Mouse (Mus musculus) intestine, embryonic 16.5 days (tissue): ENCODE measurements around the gene Rnf10. TPM values are rescaled to one million over a fixed set of nuclear protein-coding genes. Genes with fewer than 3 reads are reported as not detected.

Experiments
- ATAC-seq: fragments of 200-750 bp; cut with Nextera tagmentation; 2 replicates; pipeline ENCODE4 v1.8.0; 2017; ENCODE audit warnings: moderate TSS enrichment, moderate library complexity
- H3K27ac ChIP-seq: fragments of 300-500 bp; sonication (generic); 2 replicates; pipeline ENCODE4 v1.5.1; 2014; ENCODE audit warnings: mild to moderate bottlenecking, low read length
- H3K27me3 ChIP-seq: fragments of 300-500 bp; sonication (generic); replicated peaks from 2 replicates; pipeline ENCODE4 v1.6.1; 2014; ENCODE audit warnings: low read length, control low read depth, mixed read lengths; ENCODE audit not compliant: control insufficient read depth, insufficient read depth
- H3K36me3 ChIP-seq: fragments of 300-500 bp; sonication (generic); 2 replicates; pipeline ENCODE4 v1.6.1; 2014; ENCODE audit warnings: low read length, control low read depth; ENCODE audit not compliant: control insufficient read depth, insufficient read depth
- H3K4me1 ChIP-seq: fragments of 300-500 bp; sonication (generic); 2 replicates; pipeline ENCODE4 v1.6.1; 2014; ENCODE audit warnings: low read length, control low read depth, mixed read lengths; ENCODE audit not compliant: control insufficient read depth, insufficient read depth
- H3K4me2 ChIP-seq: fragments of 300-500 bp; sonication (generic); 2 replicates; pipeline ENCODE4 v1.6.1; 2014; ENCODE audit warnings: low read depth, low read length, control low read depth
- H3K4me3 ChIP-seq: fragments of 300-500 bp; sonication (generic); 2 replicates; pipeline ENCODE4 v1.5.1; 2014; ENCODE audit warnings: mild to moderate bottlenecking, low read length
- H3K9ac ChIP-seq: fragments of 300-500 bp; sonication (generic); 2 replicates; pipeline ENCODE4 v1.6.1; 2014; ENCODE audit warnings: low read depth, low read length
- H3K9me3 ChIP-seq: fragments of 300-500 bp; sonication (generic); 2 replicates; pipeline ENCODE4 v1.6.1; 2016; ENCODE audit warnings: low read length, control low read depth; ENCODE audit not compliant: control insufficient read depth
- WGBS: fragments of 180-500 bp; shearing (Covaris S2); extraction: QIAGEN DNeasy Blood & Tissue Kit; methylation state at CpG from one replicate; pipeline ENCODE4 v1.1.7; 2014; 5-methylcytosine and 5-hydroxymethylcytosine counted together
- polyA plus RNA-seq: library from polyadenylated mRNA; unstranded; fragments of >200 nt; fragmentation: Nextera tagmentation; extraction: Ambion mirVana; gene quantifications from 2 replicates; pipeline ENCODE4 v1.2.1, GENCODE M21; 2015

The Rnf10 gene
- polyA plus RNA-seq, 1 experiment from 2014 or later = 90.4 TPM

DNA sequence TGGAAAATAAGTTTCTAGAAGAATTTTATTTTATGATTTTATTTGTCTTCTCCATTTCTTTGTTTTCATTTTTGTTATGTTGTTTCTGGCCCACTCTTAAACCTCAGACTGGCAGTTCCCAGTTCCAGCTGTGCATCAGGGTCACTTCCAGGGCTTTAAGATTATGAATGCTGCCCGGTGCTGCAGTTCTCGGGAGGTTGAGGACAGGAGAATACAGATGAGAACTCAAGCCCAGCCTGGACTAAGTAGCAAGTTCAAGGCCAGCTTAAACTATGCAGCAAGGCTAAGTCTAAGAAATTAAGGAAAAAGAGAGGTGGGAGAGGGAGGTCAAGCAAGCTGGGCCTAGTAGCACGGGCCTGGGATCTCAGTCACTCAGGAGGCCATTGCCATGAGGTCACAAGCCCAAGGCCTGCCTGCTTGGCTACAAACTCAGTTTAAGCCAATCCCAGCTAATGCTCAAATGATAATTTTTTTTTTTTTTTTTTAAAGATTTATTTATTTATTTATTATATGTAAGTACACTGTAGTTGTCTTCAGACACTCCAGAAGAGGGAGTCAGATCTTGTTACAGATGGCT, 5.1 kb downstream of the Rnf10 start:
- Histone ChIP-seq H3K27me3 (no peaks in the 10 kb centered on the region), H3K27ac (no peak overlapping the region), H3K4me3 (no peak overlapping the region), H3K36me3 (no peaks in the 10 kb centered on the region; the same call in 1 of the 2 replicates), H3K9me3 (no peaks in the 10 kb centered on the region), H3K4me2 (no peak overlapping the region), H3K9ac (no peak overlapping the region), H3K4me1 (peaks cover 34% of the 10 kb centered on the region)
- no peak for ATAC-seq
- WGBS = 81% methylated on average over 3 of the region's 3 CpGs

DNA sequence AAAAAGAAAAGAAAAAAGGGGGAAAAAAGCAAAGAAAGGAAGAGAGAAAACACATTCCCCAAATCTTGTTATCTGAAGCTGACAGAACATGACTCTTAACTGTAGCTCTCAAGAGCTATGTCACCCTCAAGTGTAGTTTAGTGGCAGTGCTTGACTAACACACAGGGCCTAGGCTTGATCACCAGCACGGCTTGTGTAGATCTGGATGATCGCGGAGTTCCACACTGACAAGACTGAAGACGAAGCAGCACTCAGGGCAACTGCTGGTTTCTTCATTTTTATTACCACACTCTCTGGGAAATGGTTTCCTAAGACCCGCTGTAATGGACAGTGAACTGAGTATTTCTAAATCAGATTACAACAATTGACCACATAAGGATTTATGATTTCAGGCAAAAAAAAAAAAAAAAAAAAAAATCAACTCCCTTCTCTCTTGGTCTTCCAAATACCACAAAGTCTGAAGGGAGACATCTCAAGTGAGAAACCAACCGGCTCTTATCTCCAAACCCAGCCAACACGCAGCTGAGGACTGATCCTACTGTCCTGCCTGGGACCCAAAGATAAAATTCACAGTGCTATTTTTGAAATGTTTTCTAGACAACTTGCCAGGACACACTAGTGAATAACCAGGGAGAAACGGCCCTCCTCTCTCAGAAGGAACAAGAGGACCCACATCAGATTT, 5.8 kb downstream of the Rnf10 start:
- ATAC-seq = peak; percentile 49; the same call in 1 of the 2 replicates
- Histone ChIP-seq H3K4me1 (peaks cover 34% of the 10 kb centered on the region), H3K9me3 (no peaks in the 10 kb centered on the region), H3K36me3 (no peaks in the 10 kb centered on the region; the same call in 1 of the 2 replicates), H3K27me3 (no peaks in the 10 kb centered on the region), H3K4me3 (no peak overlapping the region), H3K4me2 (no peak overlapping the region), H3K9ac (no peak overlapping the region), H3K27ac (no peak overlapping the region)
- WGBS = 76% methylated on average over 8 of the region's 8 CpGs

DNA sequence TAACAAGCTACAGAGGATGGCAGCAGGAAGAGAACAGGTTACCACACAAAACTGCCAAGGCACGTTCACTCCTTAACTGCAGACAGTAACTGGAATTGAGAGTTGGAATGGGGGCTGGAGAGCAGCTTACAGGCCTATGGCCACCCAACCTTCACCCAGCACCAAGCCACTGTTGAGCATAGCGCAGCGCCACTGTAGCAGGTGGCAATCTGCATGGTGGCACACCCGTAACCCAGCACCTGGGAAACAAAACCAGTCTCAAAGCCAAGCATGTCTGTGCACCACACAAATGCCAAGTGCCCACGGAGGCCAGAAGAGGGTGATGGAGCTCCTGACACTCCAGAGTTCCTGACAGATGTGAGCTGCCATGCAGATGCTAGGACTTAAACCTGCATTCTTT, 6.4 kb downstream of the Rnf10 start:
- Histone ChIP-seq H3K36me3 (no peaks in the 10 kb centered on the region; the same call in 1 of the 2 replicates), H3K9ac (no peak overlapping the region), H3K4me2 (no peak overlapping the region), H3K4me3 (no peak overlapping the region), H3K27me3 (no peaks in the 10 kb centered on the region), H3K4me1 (peaks cover 34% of the 10 kb centered on the region), H3K27ac (no peak overlapping the region), H3K9me3 (no peaks in the 10 kb centered on the region)
- 90% methylated on average over 5 of the region's 5 CpGs for WGBS
- no peak for ATAC-seq

DNA sequence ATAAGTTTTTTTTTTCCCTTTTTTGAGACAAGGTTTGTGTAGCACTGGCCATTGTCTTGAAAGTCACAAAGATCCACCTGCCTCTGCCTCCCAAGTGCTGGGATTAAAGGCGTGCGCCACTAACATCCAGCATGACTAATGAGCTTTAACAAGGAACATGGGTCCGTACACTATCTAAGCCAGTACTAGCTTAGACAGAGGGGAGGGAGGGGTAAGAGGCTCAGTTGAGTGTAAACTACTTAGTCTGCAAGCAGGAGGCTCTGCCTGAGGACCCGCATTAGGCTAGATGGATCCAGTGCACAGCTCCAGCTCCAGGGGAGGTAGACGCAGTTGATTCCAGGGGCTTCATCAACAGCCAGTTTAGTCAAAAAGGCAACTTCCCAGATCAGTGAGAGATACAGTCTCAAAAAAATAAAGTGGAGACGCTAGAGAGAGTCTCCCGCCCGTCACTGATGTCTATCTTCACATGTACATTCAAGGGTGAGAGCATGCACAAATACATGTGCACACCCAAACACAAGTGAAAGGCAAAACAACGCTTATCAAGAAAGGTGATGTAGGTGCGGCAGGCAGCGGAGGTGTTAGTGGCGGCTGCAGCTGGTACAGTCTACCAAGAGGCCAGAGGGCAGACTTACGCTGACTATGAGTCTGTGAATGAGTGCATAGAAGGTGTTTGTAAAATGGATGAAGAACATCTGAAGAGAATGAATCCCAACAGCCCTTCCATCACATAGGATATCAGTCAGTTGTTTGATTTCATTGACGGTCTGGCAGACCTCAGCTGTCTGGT, 10.0 kb downstream of the Rnf10 start:
- Histone ChIP-seq H3K9me3 (no peaks in the 10 kb centered on the region), H3K4me2 (no peak overlapping the region), H3K36me3 (peaks cover 9% of the 10 kb centered on the region), H3K4me3 (no peak overlapping the region), H3K4me1 (peaks cover 4% of the 10 kb centered on the region; the same call in 1 of the 2 replicates), H3K27ac (no peak overlapping the region), H3K9ac (no peak overlapping the region), H3K27me3 (no peaks in the 10 kb centered on the region)
- no peak for ATAC-seq
- 90% methylated on average over 14 of the region's 14 CpGs for WGBS

DNA sequence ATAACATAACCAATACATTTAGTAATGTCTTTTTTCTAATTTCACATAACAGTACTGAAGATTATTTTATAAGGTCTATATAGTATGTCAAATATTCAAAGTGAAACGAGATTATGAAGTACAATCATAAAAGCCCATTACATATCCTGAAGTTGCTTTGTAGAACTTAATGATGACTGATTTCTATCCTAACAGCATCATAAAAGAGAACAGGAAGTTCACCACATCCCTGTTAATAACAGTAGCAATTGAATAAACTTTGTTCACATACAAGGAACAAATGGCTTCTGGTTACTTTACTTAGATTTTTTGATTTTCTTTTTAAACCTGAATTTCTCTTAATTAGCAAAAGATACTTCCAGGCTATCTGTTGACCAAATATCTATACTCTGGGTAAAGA, 10.8 kb downstream of the Rnf10 start:
- H3K27me3 ChIP-seq = no peaks in the 10 kb centered on the region
- ATAC-seq = no peak
- H3K4me1 ChIP-seq = peaks cover 4% of the 10 kb centered on the region; the same call in 1 of the 2 replicates
- H3K4me2 ChIP-seq = no peak overlapping the region
- H3K4me3 ChIP-seq = no peak overlapping the region
- no peak overlapping the region for H3K27ac ChIP-seq
- no peak overlapping the region for H3K9ac ChIP-seq
- H3K9me3 ChIP-seq = no peaks in the 10 kb centered on the region
- WGBS = 57% methylated on average over 1 of the region's 1 CpGs
- H3K36me3 ChIP-seq = peaks cover 15% of the 10 kb centered on the region

DNA sequence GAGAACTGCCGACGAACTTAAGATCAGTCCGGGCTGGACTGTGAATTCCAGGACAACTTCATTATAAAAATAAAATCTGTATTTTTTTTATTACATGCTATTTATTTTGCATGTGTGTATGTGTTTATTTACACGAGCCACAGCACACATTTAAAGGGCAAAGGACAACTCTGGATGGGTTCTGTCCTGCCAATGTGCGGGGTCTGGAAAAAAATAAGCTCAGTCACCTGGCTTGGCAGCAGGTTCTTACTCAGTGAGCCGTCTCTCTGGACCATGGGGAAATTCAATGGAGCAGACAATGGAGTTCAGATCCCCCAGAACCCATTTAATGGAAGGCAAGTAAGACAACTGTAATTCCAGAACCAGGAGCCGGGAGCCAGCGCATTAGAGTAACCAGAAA, 11.6 kb downstream of the Rnf10 start:
- no peaks in the 10 kb centered on the region for H3K9me3 ChIP-seq
- H3K36me3 ChIP-seq = peaks cover 21% of the 10 kb centered on the region
- H3K4me1 ChIP-seq = no peaks in the 10 kb centered on the region
- no peak for ATAC-seq
- 86% methylated on average over 8 of the region's 8 CpGs for WGBS
- H3K4me3 ChIP-seq = no peak overlapping the region
- no peak overlapping the region for H3K9ac ChIP-seq
- no peak overlapping the region for H3K27ac ChIP-seq
- no peak overlapping the region for H3K4me2 ChIP-seq
- H3K27me3 ChIP-seq = no peaks in the 10 kb centered on the region

DNA sequence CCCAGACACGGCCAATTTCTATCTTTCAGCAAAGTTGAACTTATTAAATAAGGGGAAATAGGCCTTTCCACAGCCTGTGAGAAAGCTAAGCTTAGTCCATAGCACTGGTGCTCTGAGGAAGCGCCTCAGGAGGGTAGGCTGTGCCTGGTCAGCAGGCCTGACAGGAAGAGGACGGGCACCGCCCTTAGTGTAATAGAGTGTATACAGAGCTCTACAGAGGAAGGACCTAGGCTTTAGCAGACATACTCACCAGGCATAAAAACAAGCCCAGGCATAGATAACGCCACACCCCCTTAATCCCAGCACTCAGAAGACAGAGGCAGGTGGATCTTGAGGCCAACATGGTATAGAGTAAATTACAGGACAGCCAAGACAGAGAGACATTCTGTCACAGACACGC, 12.3 kb downstream of the Rnf10 start:
- no peaks in the 10 kb centered on the region for H3K27me3 ChIP-seq

DNA sequence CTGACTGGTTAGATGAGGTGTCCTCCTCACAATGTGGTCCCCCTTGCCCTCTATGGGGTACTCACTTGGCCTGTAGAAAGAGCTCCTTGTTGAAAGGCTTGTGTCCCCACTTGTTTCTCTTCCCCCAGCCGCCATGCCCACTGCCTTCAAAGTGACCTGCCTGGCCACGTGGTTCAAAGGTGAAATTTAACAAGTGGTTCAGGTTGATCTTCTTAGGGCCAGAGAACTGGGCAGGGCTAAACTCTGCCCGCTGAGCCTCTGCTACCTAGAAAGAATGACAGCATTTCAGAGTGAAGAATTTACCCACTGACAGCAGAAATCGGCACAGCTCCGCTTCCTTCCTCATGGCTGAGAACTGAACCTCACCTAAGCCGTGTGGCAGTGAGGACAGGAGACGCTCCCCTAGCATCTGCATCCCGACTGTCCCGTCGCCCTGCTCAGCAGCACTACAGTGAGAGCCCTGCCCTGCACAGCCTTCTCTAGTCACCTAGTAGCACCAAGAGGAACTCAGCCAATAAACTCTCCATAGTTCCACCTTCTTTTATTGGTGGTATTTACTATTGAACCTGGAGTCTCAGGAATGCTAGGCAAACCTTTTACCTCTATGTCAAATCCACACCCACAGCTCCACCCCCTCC, 15.7 kb downstream of the Rnf10 start:
- Histone ChIP-seq H3K27me3 (no peaks in the 10 kb centered on the region), H3K27ac (no peak overlapping the region), H3K36me3 (peaks cover 29% of the 10 kb centered on the region), H3K4me3 (no peak overlapping the region), H3K4me1 (no peaks in the 10 kb centered on the region), H3K4me2 (no peak overlapping the region), H3K9ac (no peak overlapping the region), H3K9me3 (no peaks in the 10 kb centered on the region)
- peak; percentile 53; the same call in 1 of the 2 replicates for ATAC-seq
- 82% methylated on average over 10 of the region's 10 CpGs for WGBS

More for the DNA sequence above, 12.3 kb downstream of the Rnf10 start:
- ATAC-seq = no peak
- WGBS = 85% methylated on average over 6 of the region's 6 CpGs
- H3K27ac ChIP-seq = no peak overlapping the region
- H3K9me3 ChIP-seq = no peaks in the 10 kb centered on the region
- H3K9ac ChIP-seq = no peak overlapping the region
- no peaks in the 10 kb centered on the region for H3K4me1 ChIP-seq
- H3K4me2 ChIP-seq = no peak overlapping the region
- H3K36me3 ChIP-seq = peaks cover 27% of the 10 kb centered on the region
- H3K4me3 ChIP-seq = no peak overlapping the region

DNA sequence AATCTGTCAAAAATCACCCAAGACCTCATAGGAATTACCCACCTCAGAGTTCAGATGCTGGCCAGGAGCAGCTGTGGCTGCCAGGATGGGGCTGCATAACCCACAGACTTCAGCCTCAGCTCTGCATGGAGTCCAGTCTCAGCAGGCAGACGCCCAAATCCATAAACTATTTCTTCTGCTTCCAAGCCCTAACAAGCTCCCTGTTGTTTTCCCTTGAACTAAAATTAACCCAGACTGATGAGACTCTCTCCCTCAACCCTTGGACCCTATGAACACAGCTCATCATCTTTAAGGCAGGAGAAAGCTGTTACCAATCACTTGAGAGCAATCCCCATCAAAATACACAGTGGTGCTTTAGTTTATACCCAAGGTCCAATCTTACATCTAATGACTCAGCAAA, 17.2 kb downstream of the Rnf10 start:
- WGBS = 87% methylated on average over 1 of the region's 1 CpGs
- H3K36me3 ChIP-seq = peaks cover 37% of the 10 kb centered on the region

More for the DNA sequence above, 17.2 kb downstream of the Rnf10 start:
- no peak overlapping the region for H3K9ac ChIP-seq
- H3K4me2 ChIP-seq = no peak overlapping the region
- H3K27me3 ChIP-seq = no peaks in the 10 kb centered on the region
- H3K27ac ChIP-seq = no peak overlapping the region
- no peaks in the 10 kb centered on the region for H3K9me3 ChIP-seq
- no peak overlapping the region for H3K4me3 ChIP-seq
- ATAC-seq = no peak
- H3K4me1 ChIP-seq = no peaks in the 10 kb centered on the region
